Mouse (Mus musculus) gastrocnemius, adult 18-20 months (tissue): ENCODE data around the gene Elavl1. TPM values are rescaled to one million over a fixed set of nuclear protein-coding genes. Genes with fewer than 3 reads are reported as not detected.

Experiments used
- total RNA-seq, 2 experiments: library from RNA; stranded (reverse); gene quantifications; 2 replicates each; pipeline ENCODE4 v1.2.3; 2021

Elavl1 gene
- total RNA-seq, 2 experiments from 2014 or later: 39.2 to 42.3 TPM

Other genes starting within 250 kb of the Elavl1 start
- 1 to 10 TPM in 1 of 2 experiments, under 1 TPM in 1; 0.91 to 1.6 TPM for gene Cd209f, start 219.6 kb downstream of the Elavl1 start, total RNA-seq
- under 1 TPM; 0.25 to 0.62 TPM for gene Cd209g, start 191.3 kb downstream of the Elavl1 start, total RNA-seq
- 10 to 100 TPM; 14.8 to 15.5 TPM for gene Evi5l, start 158.8 kb downstream of the Elavl1 start, total RNA-seq
- gene Prr36, start 108.0 kb downstream of the Elavl1 start, total RNA-seq: not detected
- not detected for gene Lrrc8e, start 98.6 kb downstream of the Elavl1 start, total RNA-seq
- 10 to 100 TPM; 80.9 to 90.4 TPM for gene Map2k7, start 86.7 kb downstream of the Elavl1 start, total RNA-seq
- gene Gm49320, start 86.5 kb downstream of the Elavl1 start, total RNA-seq: under 1 TPM in 1 of 2 experiments, not detected in 1; 0.14 TPM
- gene Tgfbr3l, start 77.2 kb downstream of the Elavl1 start, total RNA-seq: 1 to 10 TPM; 1.2 to 1.7 TPM
- 10 to 100 TPM; 11.9 to 12.5 TPM for gene Snapc2, start 72.3 kb downstream of the Elavl1 start, total RNA-seq
- under 1 TPM; 0.37 to 0.69 TPM for gene Ctxn1, start 66.1 kb downstream of the Elavl1 start, total RNA-seq
- gene Timm44, start 49.5 kb downstream of the Elavl1 start, total RNA-seq: 10 to 100 TPM; 58.0 to 58.2 TPM
- gene Ccl25, start 203 bp downstream of the Elavl1 start, total RNA-seq: 1 to 10 TPM; 7.0 to 8.5 TPM
- 1 to 10 TPM; 2.4 to 4.2 TPM for gene Cers4, start 167.6 kb upstream of the Elavl1 start, total RNA-seq